Comparison of ENCODE assay signal across 21 mouse cellular contexts in the genomic region with DNA sequence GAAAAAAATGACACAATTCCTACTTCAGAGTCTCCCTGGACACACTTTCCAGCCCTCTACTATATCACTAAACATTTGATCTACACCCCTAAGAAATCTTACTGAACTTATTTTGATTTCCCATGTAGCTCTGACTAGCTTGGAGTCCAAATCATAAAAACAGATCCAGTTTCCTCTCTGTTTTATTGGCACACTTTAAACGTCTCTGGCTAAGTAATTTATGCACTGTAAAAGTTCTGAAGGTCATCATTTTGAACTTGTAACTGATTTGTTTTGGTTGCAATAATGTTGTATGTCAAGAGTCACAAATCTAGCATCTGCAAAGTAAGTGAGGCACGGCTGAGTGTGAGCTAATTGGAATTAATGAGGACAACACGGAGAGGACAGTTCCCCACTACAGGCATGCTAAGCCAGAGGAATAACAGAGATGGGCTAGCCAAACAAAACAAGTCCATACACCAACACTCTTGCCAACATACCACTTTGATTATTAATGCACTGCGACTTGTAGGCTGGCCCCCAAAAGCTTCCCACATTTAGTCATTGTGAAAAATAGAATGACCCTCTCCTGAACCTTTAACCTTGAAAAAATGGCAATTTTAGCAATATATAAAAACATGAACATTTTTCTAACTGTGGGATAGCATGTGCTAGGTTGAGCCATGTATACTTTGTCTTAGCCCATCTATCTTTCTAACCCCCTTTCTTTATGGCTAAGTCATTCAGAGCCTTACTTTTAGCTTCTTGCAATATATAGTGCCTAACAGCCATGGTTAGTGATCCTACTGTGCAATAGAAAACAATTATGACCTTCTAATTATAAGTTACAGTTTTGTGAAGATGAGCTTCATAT.
A peak's percentile ranks its signal among the peaks of the same experiment; 100 is the strongest.
DNase-seq lines count a peak whose midpoint lies in the region; ATAC-seq and TF ChIP-seq lines count a peak whose summit lies in the region.
"Had no signal": no experiment of that assay in that cellular context is flagged by ENCODE, and none has a peak within 500 bp of the region (broad histone marks: within the 10 kb centered on the region; RNA-seq: fewer than 3 reads in every experiment).

No protein-coding gene starts in this region.

- H3K4me2 ChIP-seq in kidney, embryonic 14.5 days (replicated peaks; ENCODE audit: low read depth, low read length): no peak overlapping the region
- H3K4me2 ChIP-seq in lung, postnatal 0 days (replicated peaks; ENCODE audit: low read depth, low read length): no peak overlapping the region
- no peak overlapping the region for H3K4me2 ChIP-seq in forebrain, embryonic 13.5 days
- H3K4me2 ChIP-seq: forebrain, embryonic 12.5 days; hindbrain, embryonic 12.5 days; liver, embryonic 13.5 days; midbrain, embryonic 15.5 days; stomach, embryonic 15.5 days had no signal

- no peaks in the 10 kb centered on the region for H3K4me1 ChIP-seq in kidney, embryonic 14.5 days (ENCODE audit: control insufficient read depth, insufficient read depth, low read length)
- no peaks in the 10 kb centered on the region for H3K4me1 ChIP-seq in lung, postnatal 0 days (ENCODE audit: insufficient read depth, low read depth, low read length)
- H3K4me1 ChIP-seq in forebrain, embryonic 13.5 days: no peaks in the 10 kb centered on the region
- H3K4me1 ChIP-seq: forebrain, embryonic 12.5 days; hindbrain, embryonic 12.5 days; liver, embryonic 13.5 days; megakaryocyte, embryonic 14.5 days; midbrain, embryonic 15.5 days; stomach, embryonic 15.5 days had no signal

- 21% methylated on average over 4 of the region's 4 CpGs for WGBS in kidney, embryonic 14.5 days
- WGBS in lung, postnatal 0 days: 49% methylated on average over 4 of the region's 4 CpGs
- WGBS in forebrain, embryonic 13.5 days: 74% methylated on average over 4 of the region's 4 CpGs

- no peaks in the 10 kb centered on the region for H3K9me3 ChIP-seq in kidney, embryonic 14.5 days (ENCODE audit: control insufficient read depth, low read length)
- no peaks in the 10 kb centered on the region for H3K9me3 ChIP-seq in lung, postnatal 0 days (ENCODE audit: low read length)
- no peaks in the 10 kb centered on the region for H3K9me3 ChIP-seq in forebrain, embryonic 13.5 days (replicated peaks)
- H3K9me3 ChIP-seq: forebrain, embryonic 12.5 days; hindbrain, embryonic 12.5 days; liver, embryonic 13.5 days; midbrain, embryonic 15.5 days; stomach, embryonic 15.5 days had no signal

- no peak for TF ChIP-seq CTCF in lung, postnatal 0 days (IDR thresholded peaks at IDR 0.05)

- no peaks in the 10 kb centered on the region for H3K36me3 ChIP-seq in kidney, embryonic 14.5 days (ENCODE audit: control insufficient read depth, insufficient read depth, low read length)
- no peaks in the 10 kb centered on the region for H3K36me3 ChIP-seq in lung, postnatal 0 days (ENCODE audit: insufficient read depth, low read length)
- no peaks in the 10 kb centered on the region for H3K36me3 ChIP-seq in forebrain, embryonic 13.5 days (ENCODE audit: poor library complexity, severe bottlenecking)
- H3K36me3 ChIP-seq: forebrain, embryonic 12.5 days; hindbrain, embryonic 12.5 days; liver, embryonic 13.5 days; midbrain, embryonic 15.5 days; stomach, embryonic 15.5 days had no signal

- no peak overlapping the region for H3K27ac ChIP-seq in kidney, embryonic 14.5 days (ENCODE audit: low read depth, low read length)
- H3K27ac ChIP-seq in lung, postnatal 0 days (ENCODE audit: low read length): no peak overlapping the region
- no peak overlapping the region for H3K27ac ChIP-seq in forebrain, embryonic 13.5 days
- H3K27ac ChIP-seq: forebrain, embryonic 12.5 days; hindbrain, embryonic 12.5 days; left cerebral cortex, adult 2 months; liver, embryonic 13.5 days; midbrain, embryonic 15.5 days; stomach, embryonic 15.5 days had no signal

- DNase-seq in heart, adult 18-20 months: peak; percentile 36 to 40
- no peak for DNase-seq in heart, postnatal 25 days (ENCODE audit: low spot score)
- DNase-seq in kidney, postnatal 25 days: no peak
- peak; percentile 27 for DNase-seq in fibroblast of lung, adult 2 months (ENCODE audit: low read depth)
- DNase-seq in lung, postnatal 0 days (ENCODE audit: low spot score): peak; percentile 38
- no peak for DNase-seq in spleen, adult 12 weeks (ENCODE audit: low spot score)
- DNase-seq: adrenal gland, adult 8-10 months; cerebellum, postnatal 10 days; embryo, embryonic 11 days; liver, embryonic 13.5 days; right cerebral cortex, adult 18-20 months; thymus, adult 2 months had no signal

- TF ChIP-seq EP300 in lung, postnatal 0 days (IDR thresholded peaks at IDR 0.05): no peak

- H3K4me3 ChIP-seq in kidney, embryonic 14.5 days (ENCODE audit: low read length): no peak overlapping the region
- no peak overlapping the region for H3K4me3 ChIP-seq in lung, postnatal 0 days (ENCODE audit: low read depth, low read length)
- no peak overlapping the region for H3K4me3 ChIP-seq in forebrain, embryonic 13.5 days
- H3K4me3 ChIP-seq: forebrain, embryonic 12.5 days; hindbrain, embryonic 12.5 days; left cerebral cortex, adult 2 months; liver, embryonic 13.5 days; megakaryocyte, embryonic 14.5 days; midbrain, embryonic 15.5 days; stomach, embryonic 15.5 days had no signal

- no peak overlapping the region for H3K9ac ChIP-seq in kidney, embryonic 14.5 days (ENCODE audit: low read depth, low read length)
- no peak overlapping the region for H3K9ac ChIP-seq in lung, postnatal 0 days (replicated peaks; ENCODE audit: low read depth)
- no peak overlapping the region for H3K9ac ChIP-seq in forebrain, embryonic 13.5 days
- H3K9ac ChIP-seq: forebrain, embryonic 12.5 days; hindbrain, embryonic 12.5 days; liver, embryonic 13.5 days; midbrain, embryonic 15.5 days; stomach, embryonic 15.5 days had no signal

- H3K27me3 ChIP-seq in kidney, embryonic 14.5 days (ENCODE audit: control insufficient read depth, insufficient read depth, low read length): no peaks in the 10 kb centered on the region
- no peaks in the 10 kb centered on the region for H3K27me3 ChIP-seq in lung, postnatal 0 days (replicated peaks; ENCODE audit: insufficient read depth, low read length)
- no peaks in the 10 kb centered on the region for H3K27me3 ChIP-seq in forebrain, embryonic 13.5 days
- H3K27me3 ChIP-seq: CH12.LX; forebrain, embryonic 12.5 days; hindbrain, embryonic 12.5 days; liver, embryonic 13.5 days; megakaryocyte, embryonic 14.5 days; midbrain, embryonic 15.5 days; stomach, embryonic 15.5 days had no signal

- intact Hi-C loops in heart, postnatal 25 days (cut with DNase I): no loop called here

- ATAC-seq in kidney, embryonic 14.5 days (ENCODE audit: low FRiP score, low TSS enrichment): peak; percentile 75; the same call in 1 of the 2 replicates
- peak; percentile 28; the same call in 1 of the 2 replicates for ATAC-seq in lung, postnatal 0 days
- ATAC-seq in forebrain, embryonic 13.5 days: no peak
- ATAC-seq: midbrain, embryonic 15.5 days had no signal

Comparison
In these comparisons a context has a peak if more than half of its experiments do, and no peak if none do; other contexts are left out.
1. DNase-seq: peak in heart, adult 18-20 months (2 of 2), fibroblast of lung, adult 2 months (single experiment) and lung, postnatal 0 days (single experiment); none in heart, postnatal 25 days (single experiment), kidney, postnatal 25 days (0 of 2) and spleen, adult 12 weeks (single experiment).